Mouse (Mus musculus) G1E (cell line): ENCODE measurements around the gene Cct8l1.

Experiments used
- CTCF ChIP-seq: IDR thresholded peaks from 2 replicates; pipeline ENCODE4 v1.5.1; 2012; ENCODE audit warnings: low read depth, low read length, inconsistent platforms, mixed read lengths
- GATA1 ChIP-seq: IDR thresholded peaks from 2 replicates; pipeline ENCODE4 v1.6.1; 2012; ENCODE audit warnings: borderline replicate concordance, low read length, inconsistent platforms, mixed read lengths

- TF ChIP-seq CTCF (no peak), GATA1 (no peak)
These were observed 25.1 kb downstream of the Cct8l1 start for GRCm38 (mm10) chr5:25540921-25541320.
